Mouse (Mus musculus) G1E (cell line): ENCODE measurements at regions not wholly inside any gene's neighbourhood (a gene's known extent, or its start where the extent isn't known, plus 50 kb on each side); places are given as distances from the start of the nearest gene placed in this dataset.

ENCODE experiments used
- CTCF ChIP-seq: IDR thresholded peaks from 2 replicates; pipeline ENCODE4 v1.5.1; 2012; ENCODE audit warnings: low read depth, low read length, inconsistent platforms, mixed read lengths
- TAL1 ChIP-seq: conservative IDR thresholded peaks from 2 replicates; pipeline ENCODE4 v1.6.1; 2012; ENCODE audit warnings: low read depth, low read length, inconsistent platforms, mixed read lengths

DNA sequence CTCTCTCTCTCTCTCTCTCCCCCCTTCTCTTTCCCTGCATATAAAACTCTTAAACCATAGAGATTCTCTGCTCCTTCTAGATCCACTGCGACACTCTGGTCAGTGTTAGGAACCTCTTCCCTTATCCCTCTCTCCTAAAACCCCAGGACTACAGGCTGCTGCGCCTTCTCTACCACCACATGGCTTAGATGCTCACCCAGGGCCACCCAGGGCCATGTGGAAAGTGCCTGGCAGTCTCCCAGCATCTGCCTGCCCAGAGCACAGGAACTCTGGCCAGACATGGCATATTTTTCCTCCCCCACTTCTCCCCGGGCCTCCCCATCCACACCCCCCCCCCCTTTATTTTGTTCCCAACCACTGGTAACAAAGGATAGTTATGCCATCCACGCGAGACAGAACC, 720.4 kb upstream of the Adam24 start:
- TF ChIP-seq CTCF (no peak), TAL1 (no peak)
